Mouse (Mus musculus) skeletal muscle tissue, postnatal 0 days (tissue): ENCODE results near the gene Sptssb. TPM values are rescaled to one million over a fixed set of nuclear protein-coding genes. Genes with fewer than 3 reads are reported as not detected.

Experiments used
- polyA plus RNA-seq: library from polyadenylated mRNA; unstranded; fragments of >200 nt; fragmentation: Nextera tagmentation; extraction: Ambion mirVana; gene quantifications from 2 replicates; pipeline ENCODE4 v1.2.1, GENCODE M21; 2015

Sptssb gene
- polyA plus RNA-seq: 0.08 and 0.13 TPM in 2 replicates

GRCm38 (mm10) chr3:69859858-69860588 is at the start of gene Sptssb:
Gene Sptssb, minus strand, starts transcription at chr3:69859940.

Other genes starting within 250 kb of the Sptssb start
- gene Nmd3, start 138.0 kb downstream of the Sptssb start, polyA plus RNA-seq: 62.1 and 68.1 TPM in 2 replicates
- not detected in 2 replicates for gene Otol1, start 147.7 kb upstream of the Sptssb start, polyA plus RNA-seq